Mouse (Mus musculus): ENCODE measurements around the gene Aifm1. TPM values are rescaled to one million over a fixed set of nuclear protein-coding genes. Genes with fewer than 3 reads are reported as not detected.

The Aifm1 gene
- 64.1 and 69.9 TPM in 2 replicates for total RNA-seq (2017)

DNA sequence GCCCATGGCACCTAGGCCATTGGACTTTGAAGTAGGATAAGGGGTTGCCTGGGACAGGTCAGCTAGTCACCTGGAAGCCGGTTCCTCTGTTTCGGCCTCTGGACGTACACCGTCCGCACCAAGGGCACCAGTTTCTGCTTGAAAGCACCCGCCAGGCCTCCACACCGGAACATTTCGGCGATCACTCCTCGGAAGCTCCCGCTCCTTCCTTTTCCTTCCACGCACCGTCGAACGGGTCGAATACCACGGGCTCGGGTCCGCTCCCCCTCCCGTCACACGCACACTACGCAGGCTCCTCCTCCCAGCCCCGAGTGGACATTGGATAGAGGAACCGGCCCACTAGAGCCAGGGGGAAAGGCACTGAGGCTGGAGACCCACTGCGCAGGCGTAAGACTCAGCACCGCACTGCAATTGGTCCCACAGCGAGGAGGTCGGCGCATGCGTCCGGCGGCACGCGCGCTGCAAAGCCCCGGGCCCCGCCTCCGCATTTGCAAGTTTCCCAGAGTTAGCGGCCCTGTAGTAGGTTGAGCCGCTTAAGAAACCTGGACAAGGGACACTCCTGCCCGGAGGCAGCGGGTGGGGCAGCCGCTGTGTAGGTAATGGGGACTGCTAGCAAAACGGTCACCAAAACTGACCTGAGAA is at the start of gene Aifm1:
TSS of gene Aifm1 (minus strand) at position 398 of the 642 bp plus-strand sequence.
- peak; percentile 96 to 100 for ATAC-seq (replicated peaks in 1 of 2; ENCODE audit: insufficient read depth in 1 of 2, low FRiP score in 2 of 2, low TSS enrichment in 1 of 2, low read depth in 1 of 2, poor library complexity in 2 of 2, severe bottlenecking in 2 of 2)

DNA sequence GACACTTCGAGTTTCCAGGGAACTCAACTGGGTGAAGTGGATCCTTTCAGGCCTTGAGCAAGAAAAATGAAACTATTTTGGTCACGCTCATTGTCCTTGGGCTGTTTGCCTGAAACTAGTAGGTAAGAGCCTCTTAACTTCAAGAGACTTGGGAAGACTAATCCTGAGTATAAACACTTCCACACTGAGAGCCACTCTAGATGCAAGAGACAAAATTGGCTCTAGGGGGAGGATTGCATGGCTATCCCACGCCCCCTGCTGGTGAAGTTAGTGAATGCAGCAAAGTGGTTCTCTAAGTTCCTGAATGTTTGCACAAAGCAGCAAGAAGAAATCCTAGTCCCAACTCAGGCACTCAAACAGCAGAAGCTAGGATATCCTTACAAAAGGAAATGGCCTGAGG is 18.8 kb upstream of the Aifm1 start:
- ATAC-seq (replicated peaks in 1 of 2; ENCODE audit: insufficient read depth in 1 of 2, low FRiP score in 2 of 2, low TSS enrichment in 1 of 2, low read depth in 1 of 2, poor library complexity in 2 of 2, severe bottlenecking in 2 of 2): peak; percentile 37 to 60; a peak in 1 of 4 replicates

DNA sequence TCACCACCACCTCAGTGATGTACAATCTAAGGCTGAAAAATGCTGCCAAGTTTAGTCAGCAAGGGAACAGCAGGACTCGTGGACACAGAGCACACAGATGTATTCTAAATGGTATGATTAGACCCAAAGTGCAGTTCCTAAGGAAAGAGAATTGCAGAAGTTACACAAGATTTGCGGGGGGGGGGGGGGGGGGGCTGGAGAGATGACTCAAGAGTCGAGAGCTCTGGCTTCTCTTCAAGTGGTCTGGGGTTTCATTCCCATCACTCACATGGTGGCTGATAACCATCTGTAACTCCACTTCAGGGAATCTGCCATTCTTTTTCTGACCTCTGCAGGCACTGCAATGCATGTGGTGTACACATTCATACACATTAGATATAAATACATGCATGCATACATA is 13.1 kb upstream of the Aifm1 start:
- ATAC-seq (replicated peaks in 1 of 2; ENCODE audit: insufficient read depth in 1 of 2, low FRiP score in 2 of 2, low TSS enrichment in 1 of 2, low read depth in 1 of 2, poor library complexity in 2 of 2, severe bottlenecking in 2 of 2): no peak

DNA sequence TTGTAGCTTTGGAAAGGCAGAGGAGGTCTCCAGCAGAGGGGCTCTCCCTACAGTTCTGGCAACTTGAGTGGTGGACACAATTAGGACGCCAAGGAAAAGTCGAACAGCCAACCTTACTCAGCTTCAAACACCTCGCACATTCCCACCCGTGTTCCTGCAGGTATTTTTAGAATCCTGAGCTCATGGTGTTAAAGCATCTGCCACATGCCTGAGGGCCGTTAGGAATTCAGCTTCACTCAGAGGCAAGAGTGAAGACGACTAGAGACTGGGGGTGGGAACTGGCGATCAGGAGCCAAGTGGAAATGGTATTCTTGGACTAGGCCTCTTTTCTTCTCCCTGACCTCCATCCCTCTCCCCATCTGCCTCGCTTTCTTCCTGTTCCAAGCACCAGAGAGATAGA is 12.5 kb upstream of the Aifm1 start:
- ATAC-seq (replicated peaks in 1 of 2; ENCODE audit: insufficient read depth in 1 of 2, low FRiP score in 2 of 2, low TSS enrichment in 1 of 2, low read depth in 1 of 2, poor library complexity in 2 of 2, severe bottlenecking in 2 of 2): no peak

DNA sequence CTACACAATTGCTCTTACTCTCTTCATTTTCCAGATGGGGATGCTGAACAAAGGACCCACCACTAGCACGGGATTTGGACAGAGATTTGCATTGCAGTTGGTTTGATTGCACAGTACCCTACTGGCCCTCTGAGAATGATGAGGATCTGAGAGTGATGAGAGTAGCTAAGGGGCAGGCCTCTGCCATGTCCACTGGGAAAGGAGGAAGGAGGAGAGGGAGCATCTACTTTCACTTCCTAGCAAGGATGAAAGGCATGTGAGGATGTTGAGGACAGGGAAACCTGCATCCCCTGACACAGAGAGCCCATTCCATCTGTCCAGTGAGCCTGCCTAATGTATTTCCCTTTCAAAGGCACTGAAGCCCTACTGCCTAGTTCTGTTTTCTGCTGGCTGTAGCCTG is 12.0 kb upstream of the Aifm1 start:
- no peak for ATAC-seq (replicated peaks in 1 of 2; ENCODE audit: insufficient read depth in 1 of 2, low FRiP score in 2 of 2, low TSS enrichment in 1 of 2, low read depth in 1 of 2, poor library complexity in 2 of 2, severe bottlenecking in 2 of 2)

DNA sequence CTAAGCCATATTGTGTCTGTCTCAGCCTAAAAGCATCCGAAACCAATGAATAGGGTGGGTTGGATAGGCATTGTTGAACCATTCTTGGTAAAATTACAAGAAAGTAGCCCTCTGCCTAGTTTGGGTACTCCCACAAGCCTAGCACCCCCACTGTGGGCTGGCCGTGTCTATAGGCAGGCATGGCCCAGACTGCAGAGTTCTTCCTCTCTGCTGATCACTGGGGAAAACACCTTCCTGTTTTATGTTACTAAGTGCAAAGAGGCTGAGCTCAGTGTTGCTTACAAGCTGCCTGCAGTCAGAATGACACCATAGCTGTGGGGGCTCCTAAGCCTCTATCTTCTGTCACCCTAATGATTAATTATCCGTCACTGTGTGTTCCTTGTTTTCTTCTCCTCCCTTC is 10.1 kb upstream of the Aifm1 start:
- peak; percentile 49 to 71; a peak in 3 of 4 replicates for ATAC-seq (replicated peaks in 1 of 2; ENCODE audit: insufficient read depth in 1 of 2, low FRiP score in 2 of 2, low TSS enrichment in 1 of 2, low read depth in 1 of 2, poor library complexity in 2 of 2, severe bottlenecking in 2 of 2)

DNA sequence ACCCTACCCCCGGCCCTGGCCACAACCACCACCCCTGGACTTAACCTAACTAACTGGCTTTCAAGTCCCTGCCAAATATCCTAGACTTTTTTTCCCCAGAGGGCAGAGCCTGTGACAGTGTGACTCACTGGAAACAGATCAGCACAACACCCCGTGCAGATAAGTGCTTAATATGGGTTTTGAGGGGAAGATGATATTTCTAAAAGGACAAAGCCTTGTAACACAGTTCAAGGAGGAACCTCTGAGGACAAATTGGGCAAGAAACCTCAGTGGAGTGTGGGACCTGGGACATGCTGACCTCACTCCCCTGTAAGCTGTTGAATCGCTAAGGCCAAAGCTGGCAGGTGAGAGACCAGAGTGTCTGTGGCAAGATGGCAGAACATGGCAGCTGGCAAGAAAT is 8.3 kb upstream of the Aifm1 start:
- no peak for ATAC-seq (replicated peaks in 1 of 2; ENCODE audit: insufficient read depth in 1 of 2, low FRiP score in 2 of 2, low TSS enrichment in 1 of 2, low read depth in 1 of 2, poor library complexity in 2 of 2, severe bottlenecking in 2 of 2)

DNA sequence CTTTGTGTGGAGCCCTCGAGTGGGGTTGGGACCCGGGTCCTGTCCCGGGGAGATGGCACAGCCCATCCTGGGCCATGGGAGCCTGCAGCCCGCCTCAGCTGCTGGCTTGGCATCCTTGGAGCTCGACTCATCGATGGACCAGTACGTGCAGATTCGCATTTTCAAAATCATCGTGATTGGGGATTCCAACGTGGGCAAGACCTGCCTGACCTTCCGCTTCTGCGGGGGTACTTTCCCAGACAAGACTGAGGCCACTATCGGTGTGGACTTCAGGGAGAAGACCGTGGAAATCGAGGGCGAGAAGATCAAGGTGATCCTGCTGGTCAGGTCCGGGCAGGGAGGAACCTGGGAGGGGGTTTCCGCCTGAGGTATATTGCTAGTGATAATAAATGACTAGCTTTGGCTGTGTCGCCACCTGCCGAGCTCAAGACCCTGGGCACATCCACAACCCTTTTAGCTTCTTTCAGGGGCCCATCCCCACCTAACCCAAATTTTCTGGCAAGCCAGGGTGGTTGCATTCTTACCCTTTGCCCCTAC is 6.3 kb upstream of the Aifm1 start:
- no peak for ATAC-seq (replicated peaks in 1 of 2; ENCODE audit: insufficient read depth in 1 of 2, low FRiP score in 2 of 2, low TSS enrichment in 1 of 2, low read depth in 1 of 2, poor library complexity in 2 of 2, severe bottlenecking in 2 of 2)

DNA sequence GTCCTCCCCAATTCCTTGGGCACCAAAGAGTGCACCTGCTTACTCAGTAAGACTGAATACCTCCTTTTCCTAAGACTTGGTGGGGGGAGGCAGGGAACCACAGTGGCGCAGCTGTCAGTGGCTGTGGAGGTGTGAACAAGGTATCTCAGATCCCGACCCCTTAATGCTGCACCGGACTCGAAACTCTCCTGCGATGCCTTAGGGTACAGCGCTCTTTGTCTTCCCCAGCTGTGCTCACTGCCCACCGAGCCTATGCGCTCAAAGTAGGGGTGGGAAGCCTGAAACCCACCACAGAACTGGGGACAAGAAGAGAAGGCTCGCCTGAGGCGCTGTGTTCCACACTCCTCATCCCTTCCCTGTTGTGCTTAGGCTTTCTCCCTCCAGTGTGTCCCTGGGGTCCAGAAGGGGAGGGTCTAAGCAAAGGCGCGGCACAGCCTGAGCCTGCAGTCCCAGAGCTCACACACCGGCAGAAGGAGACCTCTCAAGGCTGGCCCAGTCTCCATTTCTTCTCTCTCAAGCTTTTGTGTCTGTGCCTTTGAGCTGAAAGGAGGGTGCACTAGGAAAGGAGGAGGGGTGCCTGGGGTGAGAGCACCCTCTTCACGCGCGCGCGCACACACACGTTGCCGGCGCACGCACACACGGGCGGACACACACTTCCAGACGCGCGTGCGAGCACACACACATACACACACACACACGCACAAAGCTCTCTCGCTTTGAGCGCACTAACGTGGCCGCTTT is 5.6 kb upstream of the Aifm1 start, which contains the start of gene Rab33a:
TSS of gene Rab33a (plus strand) at position 478 of the 741 bp plus-strand sequence.
- peak; percentile 30 to 33 for ATAC-seq (replicated peaks in 1 of 2; ENCODE audit: insufficient read depth in 1 of 2, low FRiP score in 2 of 2, low TSS enrichment in 1 of 2, low read depth in 1 of 2, poor library complexity in 2 of 2, severe bottlenecking in 2 of 2)

DNA sequence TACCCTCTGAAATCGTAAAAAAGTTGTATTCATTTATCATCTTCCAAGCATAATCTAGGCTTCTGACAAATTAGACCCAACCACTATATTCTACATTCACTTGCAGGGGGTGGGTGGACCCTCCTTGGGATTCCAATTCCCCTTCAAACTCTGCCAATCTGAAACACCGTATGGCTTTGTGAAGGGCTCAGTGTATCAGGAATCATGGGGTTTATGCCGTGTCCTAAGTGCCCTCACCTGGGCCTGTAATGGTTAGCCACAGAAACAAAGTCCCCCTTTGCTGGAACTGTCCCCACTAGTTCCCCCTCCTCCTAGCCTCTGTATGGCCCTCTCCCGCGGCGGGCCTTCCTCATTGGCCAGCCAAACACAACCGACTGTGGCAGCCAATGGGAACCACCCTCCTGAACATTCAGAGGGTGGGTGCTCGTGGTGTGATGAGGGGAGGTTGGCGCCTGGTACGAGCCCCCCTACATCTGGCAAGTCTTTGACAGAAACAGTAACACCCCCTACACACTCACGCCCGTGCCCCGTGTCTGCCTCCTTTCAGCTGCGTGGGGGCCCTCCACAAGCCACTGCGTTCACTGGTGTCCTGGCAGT is 4.9 kb upstream of the Aifm1 start:
- peak; percentile 51 to 62; a peak in 3 of 4 replicates for ATAC-seq (replicated peaks in 1 of 2; ENCODE audit: insufficient read depth in 1 of 2, low FRiP score in 2 of 2, low TSS enrichment in 1 of 2, low read depth in 1 of 2, poor library complexity in 2 of 2, severe bottlenecking in 2 of 2)

DNA sequence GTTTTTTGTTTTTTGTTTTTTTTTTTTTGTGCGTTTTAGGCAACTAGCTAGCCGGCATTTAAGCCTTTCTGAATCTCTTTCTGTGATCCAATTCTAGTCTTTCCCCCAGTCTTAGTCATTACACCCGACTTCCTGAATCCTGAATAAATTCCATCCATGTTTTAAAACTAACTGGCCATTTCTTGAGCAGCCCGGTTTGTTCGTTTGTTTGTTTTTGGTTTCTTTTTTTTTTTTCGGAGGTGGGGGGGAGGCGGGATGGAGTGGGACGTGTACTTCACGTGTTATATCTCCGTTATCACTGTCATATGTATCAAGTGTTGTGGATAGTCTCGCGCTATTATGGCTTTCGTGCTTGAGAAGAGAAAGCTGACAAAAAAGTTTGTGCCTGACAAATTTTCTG is 461 bp upstream of the Aifm1 start:
- peak in 1 of 2 experiments; percentile 11; a peak in 1 of 4 replicates for ATAC-seq (replicated peaks in 1 of 2; ENCODE audit: insufficient read depth in 1 of 2, low FRiP score in 2 of 2, low TSS enrichment in 1 of 2, low read depth in 1 of 2, poor library complexity in 2 of 2, severe bottlenecking in 2 of 2)

DNA sequence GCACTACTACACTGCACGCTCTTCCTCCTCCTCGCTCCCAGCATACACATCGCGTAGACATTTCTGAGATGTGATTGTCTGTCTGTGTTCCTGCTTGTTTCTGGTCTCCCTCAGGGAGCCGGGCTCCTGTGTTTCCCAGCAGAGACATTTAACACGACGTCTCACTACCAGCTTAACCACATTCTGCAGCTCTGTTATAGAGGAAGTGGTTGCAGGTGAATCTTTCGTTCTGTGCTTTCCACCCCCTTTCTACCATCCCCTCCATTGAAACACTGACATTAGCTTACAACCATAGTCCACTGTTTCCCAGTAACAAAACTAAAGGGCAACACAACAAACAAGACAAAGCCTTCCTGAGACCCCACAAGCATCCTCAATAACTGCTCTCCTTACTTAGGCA is 19.6 kb downstream of the Aifm1 start:
- ATAC-seq (replicated peaks in 1 of 2; ENCODE audit: insufficient read depth in 1 of 2, low FRiP score in 2 of 2, low TSS enrichment in 1 of 2, low read depth in 1 of 2, poor library complexity in 2 of 2, severe bottlenecking in 2 of 2): no peak

DNA sequence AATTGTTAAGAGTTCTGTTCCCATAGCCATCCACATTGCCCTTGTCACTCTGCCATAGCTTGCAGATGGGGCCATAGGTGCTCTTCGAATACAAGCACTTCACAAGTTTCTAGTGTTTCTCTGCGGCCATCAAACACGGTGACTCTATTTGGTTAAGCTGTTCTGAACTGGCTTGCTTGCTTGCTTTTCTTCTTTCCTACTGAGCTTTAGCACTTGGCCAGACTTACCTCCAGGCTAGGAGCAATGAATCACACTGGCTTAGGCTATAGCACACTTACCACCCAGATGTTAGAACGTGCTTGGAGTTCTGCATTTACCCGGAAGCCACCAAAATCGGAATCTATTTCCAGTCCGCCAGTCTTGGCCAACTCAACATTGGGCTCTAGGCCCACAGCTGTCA is 31.7 kb downstream of the Aifm1 start:
- ATAC-seq (replicated peaks in 1 of 2; ENCODE audit: insufficient read depth in 1 of 2, low FRiP score in 2 of 2, low TSS enrichment in 1 of 2, low read depth in 1 of 2, poor library complexity in 2 of 2, severe bottlenecking in 2 of 2): no peak

DNA sequence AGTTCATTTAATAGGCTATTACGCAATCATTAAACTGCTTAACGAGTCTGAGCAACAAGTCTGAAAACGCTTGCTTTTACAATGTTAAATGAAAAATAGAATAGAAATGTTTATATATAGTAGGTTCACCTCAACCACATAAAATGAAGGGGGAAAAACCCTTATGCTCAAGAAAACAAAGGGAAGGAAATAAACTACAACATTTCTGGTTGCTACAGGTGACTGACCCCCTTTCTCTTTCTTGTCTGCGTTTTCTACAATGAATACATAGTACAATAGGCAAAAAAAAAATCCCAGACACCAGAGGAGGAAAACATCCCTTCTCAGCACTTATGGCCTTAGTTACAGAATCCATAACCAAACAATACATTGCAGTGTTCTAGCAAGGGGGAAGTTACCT is 32.3 kb downstream of the Aifm1 start:
- no peak for ATAC-seq (replicated peaks in 1 of 2; ENCODE audit: insufficient read depth in 1 of 2, low FRiP score in 2 of 2, low TSS enrichment in 1 of 2, low read depth in 1 of 2, poor library complexity in 2 of 2, severe bottlenecking in 2 of 2)

DNA sequence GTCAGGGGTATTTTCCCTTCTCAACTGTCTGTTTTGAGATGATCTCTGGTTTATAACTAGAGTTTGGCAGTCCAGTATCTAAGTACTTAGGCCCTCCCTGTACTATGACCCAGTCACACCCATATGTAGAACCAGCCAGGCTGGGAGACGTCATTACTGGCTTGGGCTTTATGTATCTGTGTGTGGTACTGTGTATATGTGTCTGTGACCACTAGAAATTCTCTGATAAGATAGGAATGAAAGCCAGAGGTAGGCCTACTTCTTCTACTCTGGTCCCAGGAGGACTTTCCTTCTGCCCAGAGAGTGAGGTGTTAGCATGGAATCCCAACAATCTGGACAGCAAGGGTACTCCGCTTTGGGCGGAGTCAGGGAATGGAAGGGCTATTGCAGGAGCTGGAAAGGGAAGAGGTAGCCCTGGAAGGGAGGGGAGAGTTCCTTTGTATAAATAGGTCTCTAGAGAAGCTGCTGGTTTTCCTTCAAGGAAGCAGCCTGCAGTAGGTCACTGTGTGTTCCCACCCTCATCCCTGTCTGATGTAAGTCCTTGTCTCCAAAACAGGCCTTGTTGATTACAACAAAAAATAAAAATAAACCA is 45.9 kb downstream of the Aifm1 start:
- ATAC-seq (replicated peaks in 1 of 2; ENCODE audit: insufficient read depth in 1 of 2, low FRiP score in 2 of 2, low TSS enrichment in 1 of 2, low read depth in 1 of 2, poor library complexity in 2 of 2, severe bottlenecking in 2 of 2): no peak

DNA sequence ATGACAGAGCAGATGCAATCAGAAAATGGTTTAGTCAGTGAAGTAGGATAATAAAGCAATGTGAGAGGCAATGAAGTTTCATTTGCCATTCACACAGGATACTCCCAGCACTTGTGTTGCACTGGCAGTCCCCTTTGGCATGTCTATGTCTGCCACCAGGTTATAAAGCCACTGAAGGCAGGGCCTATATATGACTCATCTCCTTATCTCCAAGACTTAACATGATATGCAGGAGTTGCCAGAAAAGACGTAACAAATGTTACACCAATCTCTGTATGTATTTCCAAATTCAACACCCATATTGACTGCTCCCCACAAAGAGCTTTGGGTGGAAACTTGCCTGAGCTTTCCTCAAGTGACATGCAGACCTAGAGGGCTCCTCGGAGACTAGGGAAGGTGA is 47.2 kb downstream of the Aifm1 start:
- ATAC-seq (replicated peaks in 1 of 2; ENCODE audit: insufficient read depth in 1 of 2, low FRiP score in 2 of 2, low TSS enrichment in 1 of 2, low read depth in 1 of 2, poor library complexity in 2 of 2, severe bottlenecking in 2 of 2): no peak

DNA sequence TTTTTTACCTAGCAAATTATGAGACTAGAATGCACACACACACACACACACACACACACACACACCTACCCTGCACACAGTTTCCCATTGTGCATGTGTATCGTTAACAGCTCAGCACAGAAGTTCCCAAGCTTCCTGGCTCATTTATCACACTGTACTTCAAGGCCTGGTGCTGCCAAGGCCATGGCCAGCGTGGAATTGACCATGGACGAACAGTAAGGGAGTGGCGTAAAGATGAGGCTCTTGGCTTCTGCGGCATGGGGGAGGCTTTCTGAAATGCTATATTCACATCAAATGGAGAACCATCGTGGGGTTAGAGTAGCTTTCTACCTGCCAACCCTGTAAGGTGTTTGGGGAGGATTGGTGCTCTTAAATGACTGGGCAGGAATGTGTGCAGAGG is 48.9 kb downstream of the Aifm1 start:
- no peak for ATAC-seq (replicated peaks in 1 of 2; ENCODE audit: insufficient read depth in 1 of 2, low FRiP score in 2 of 2, low TSS enrichment in 1 of 2, low read depth in 1 of 2, poor library complexity in 2 of 2, severe bottlenecking in 2 of 2)

DNA sequence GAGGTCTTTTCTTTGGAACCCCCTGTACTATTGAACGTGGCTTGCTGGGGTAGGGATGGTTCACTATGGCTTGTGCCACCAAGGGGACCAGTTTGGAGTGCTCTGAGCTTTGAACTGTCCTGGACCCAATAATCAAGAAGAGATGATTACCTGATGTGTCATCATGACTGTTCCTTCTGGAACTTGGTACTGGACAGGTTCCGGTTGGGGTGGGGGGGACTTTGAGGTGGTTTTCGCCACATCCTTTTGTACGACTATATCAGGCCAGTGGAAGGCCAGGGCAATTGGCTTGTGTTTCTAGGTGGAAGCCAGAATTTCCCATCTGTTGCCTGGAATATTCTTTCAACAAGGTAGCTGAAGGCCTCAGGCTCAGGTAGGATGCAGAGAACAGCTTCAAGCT is 49.7 kb downstream of the Aifm1 start:
- no peak for ATAC-seq (replicated peaks in 1 of 2; ENCODE audit: insufficient read depth in 1 of 2, low FRiP score in 2 of 2, low TSS enrichment in 1 of 2, low read depth in 1 of 2, poor library complexity in 2 of 2, severe bottlenecking in 2 of 2)
